ENCODE assay signal across 8 mouse cellular contexts in genomic region chr12:35534754-35535236, GRCm38 (mm10). TPM values are rescaled to one million over a fixed set of nuclear protein-coding genes. Genes with fewer than 3 reads are reported as not detected.
DNase-seq lines count a peak whose midpoint lies in the region; ATAC-seq and TF ChIP-seq lines count a peak whose summit lies in the region.

Gene Ahr, minus strand, starts transcription at chr12:35535038.

- POLR2A ChIA-PET in Patski (lab: Charles Lee) = no interaction called here

- no peak for TF ChIP-seq CTCF in Patski (IDR thresholded peaks at IDR 0.05)

- no peaks in the 10 kb centered on the region for H3K9me3 ChIP-seq in hindbrain, embryonic 14.5 days (ENCODE audit: control insufficient read depth, low read length)

- DNase-seq in Patski (ENCODE audit: low read depth, low spot score) = no peak
- peak; percentile 88 for DNase-seq in cerebellum, adult 9-11 months
- DNase-seq in frontal cortex, postnatal 25 days (ENCODE audit: low spot score in 2 of 2) = peak; percentile 49 to 73
- DNase-seq in hindbrain, embryonic 14.5 days (ENCODE audit: low spot score) = peak; percentile 78
- peak; percentile 77 to 81 for DNase-seq in layer of hippocampus, postnatal 36 days
- peak; percentile 90 for DNase-seq in lung, postnatal 25 days (ENCODE audit: low spot score)
- peak; percentile 74 for DNase-seq in retina, adult 2 months (ENCODE audit: low read depth, low spot score)
- DNase-seq in thymus, postnatal 25 days = peak; percentile 88

- H3K27me3 ChIP-seq in Patski = no peaks in the 10 kb centered on the region
- peaks cover 7% of the 10 kb centered on the region for H3K27me3 ChIP-seq in hindbrain, embryonic 14.5 days (ENCODE audit: control insufficient read depth, insufficient read depth, low read length)

- in situ Hi-C loops in Patski (cut with MboI; ENCODE audit: low pct_unique_long_range_greater_than_20kb) = loop anchor here (5.0 to 10.0 kb wide), 3 partner anchors 138 to 350 kb away; no protein-coding TSS in a partner anchor

- WGBS in hindbrain, embryonic 14.5 days = under 1% methylated on average over 35 of the region's 52 CpGs

- H3K4me3 ChIP-seq in hindbrain, embryonic 14.5 days (replicated peaks; ENCODE audit: low read length) = peak within 1 kb of the TSS; percentile 92

- no peaks in the 10 kb centered on the region for H3K4me1 ChIP-seq in hindbrain, embryonic 14.5 days (replicated peaks; ENCODE audit: control insufficient read depth, insufficient read depth, low read length)

- H3K27ac ChIP-seq in hindbrain, embryonic 14.5 days = peak within 1 kb of the TSS; percentile 57

- H3K4me2 ChIP-seq in hindbrain, embryonic 14.5 days (replicated peaks) = peak within 1 kb of the TSS; percentile 75

- peak; percentile 84 for ATAC-seq in Patski
- ATAC-seq in hindbrain, embryonic 14.5 days (ENCODE audit: low FRiP score) = peak; percentile 97

- H3K9ac ChIP-seq in hindbrain, embryonic 14.5 days = peak within 1 kb of the TSS; percentile 80

- H3K36me3 ChIP-seq in hindbrain, embryonic 14.5 days (replicated peaks; ENCODE audit: control insufficient read depth, insufficient read depth) = no peaks in the 10 kb centered on the region

- CTCF ChIA-PET in Patski (lab: Charles Lee) = interaction anchor here (0.7 to 4.1 kb wide), 4 partner anchors 9 to 296 kb away, joined by 3 to 24 read pairs (median 3); no protein-coding TSS in a partner anchor

RNA-seq across cellular contexts. Expression of gene Ahr, which starts in this region (rescaled TPM):
- polyA plus RNA-seq in Patski (2021) = 9.7 TPM
- polyA plus RNA-seq in hindbrain, embryonic 14.5 days (2014; fragmentation: Nextera tagmentation; extraction: Ambion mirVana) = 6.0 and 6.9 TPM in 2 replicates
- total RNA-seq in layer of hippocampus, postnatal 36 days (2021) = 1 to 10 TPM; 6.9 to 7.4 TPM
